Mouse (Mus musculus): Measurements from ENCODE around the gene Majin.

Majin gene

DNA sequence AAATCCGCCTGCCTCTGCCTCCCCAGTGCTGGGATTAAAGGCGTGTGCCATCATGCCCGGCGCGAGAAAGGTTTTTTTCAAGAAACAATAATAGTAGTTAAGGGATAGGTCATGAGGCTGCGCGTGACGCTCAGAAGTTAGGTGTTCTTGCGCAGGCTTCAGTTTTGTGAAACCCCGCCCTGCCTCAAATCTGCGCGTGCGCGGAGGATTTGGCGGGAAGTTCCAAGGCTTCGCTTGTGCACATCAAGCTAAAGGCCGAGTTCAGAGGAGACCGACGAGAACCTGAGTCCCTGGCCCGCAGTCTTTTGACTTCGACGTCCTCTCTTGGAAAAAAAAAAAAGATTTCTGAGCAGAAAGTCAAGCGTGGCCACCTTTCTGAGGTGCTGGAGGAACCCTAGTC lies at the start of gene Majin:
TSS of gene Majin (plus strand) at position 258 of the 400 bp plus-strand sequence.
- no peak for DNase-seq (ENCODE audit: low spot score in 2 of 2)

- no peak for DNase-seq (ENCODE audit: low spot score in 2 of 2)
These were observed 47.8 kb upstream of the Majin start for GRCm38 (mm10) chr19:6136397-6136796.

DNA sequence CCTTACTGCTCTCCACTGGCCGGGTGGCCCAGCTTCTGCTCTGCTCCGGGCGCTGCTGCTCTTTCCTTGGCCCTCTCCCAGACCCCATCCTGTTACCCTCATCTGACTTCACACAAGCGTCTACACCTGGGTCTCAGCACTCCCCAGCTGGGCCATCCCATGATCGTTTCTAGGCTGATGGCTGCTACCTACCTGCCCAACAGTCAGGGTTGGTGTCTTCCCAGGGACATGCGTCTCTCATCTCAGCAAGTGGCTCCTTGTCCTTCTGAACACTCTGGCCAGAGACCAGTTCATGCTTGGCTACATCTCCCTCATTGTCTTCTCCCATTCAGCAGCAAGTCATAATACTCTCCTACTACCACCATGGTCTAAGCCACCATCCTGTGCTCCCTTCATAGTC lies 44.5 kb upstream of the Majin start:
- no peak for DNase-seq (ENCODE audit: low spot score in 2 of 2)

DNA sequence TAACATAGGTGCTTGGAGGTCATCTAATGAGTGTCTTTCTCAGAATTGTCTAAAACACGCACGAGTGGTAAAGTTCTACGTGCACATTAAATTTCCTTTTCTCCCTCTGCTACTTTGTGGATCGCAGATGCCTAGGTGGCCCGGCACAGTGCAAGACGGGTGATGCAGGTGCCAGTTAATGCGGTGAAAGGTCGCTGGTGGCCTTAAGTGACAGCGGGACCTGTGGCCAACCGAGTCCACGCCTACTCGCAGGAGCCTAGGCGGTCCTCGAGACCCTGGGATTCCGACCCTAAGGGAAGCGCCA lies 43.9 kb upstream of the Majin start:
- no peak for DNase-seq (ENCODE audit: low spot score in 2 of 2)

DNA sequence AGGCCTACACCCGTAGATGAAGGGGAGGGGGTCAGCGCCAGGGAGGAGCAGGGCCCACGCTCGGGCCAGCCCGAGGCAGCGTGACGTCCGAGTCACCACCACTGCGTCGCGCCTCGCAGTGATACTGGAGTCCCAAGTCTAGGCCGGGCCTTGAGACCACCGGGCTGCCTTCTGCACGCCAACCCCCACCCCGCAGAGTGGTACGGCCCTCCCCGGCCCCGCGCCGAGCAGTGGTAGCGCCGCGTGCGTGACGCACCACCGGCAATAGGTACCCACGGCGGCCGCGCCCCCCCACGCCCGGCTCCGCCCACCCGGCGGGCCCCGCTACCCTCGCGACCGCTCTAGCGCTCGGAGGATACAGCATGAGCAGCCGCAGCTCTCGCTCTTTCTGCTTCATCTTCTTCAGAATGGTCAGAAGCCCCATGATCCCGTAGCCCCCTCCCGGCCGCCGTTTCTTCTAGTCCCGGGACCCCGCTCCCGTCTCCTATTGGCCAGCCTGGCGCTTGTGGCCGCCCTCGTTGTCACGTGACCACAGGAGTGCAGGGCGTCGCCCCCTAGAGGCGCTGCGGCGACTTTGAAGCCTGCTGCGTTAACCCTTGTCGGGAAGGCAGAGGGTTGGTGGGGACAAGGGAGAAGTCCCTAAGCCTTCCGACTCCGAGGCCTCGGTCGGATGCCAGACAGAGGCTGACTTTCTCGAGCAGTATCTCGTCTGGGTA lies 43.4 kb upstream of the Majin start, which contains the start of gene Batf2:
TSS of gene Batf2 (plus strand) at position 306 of the 716 bp plus-strand sequence.
- peak; percentile 82 to 89 for DNase-seq (ENCODE audit: low spot score in 2 of 2)

DNA sequence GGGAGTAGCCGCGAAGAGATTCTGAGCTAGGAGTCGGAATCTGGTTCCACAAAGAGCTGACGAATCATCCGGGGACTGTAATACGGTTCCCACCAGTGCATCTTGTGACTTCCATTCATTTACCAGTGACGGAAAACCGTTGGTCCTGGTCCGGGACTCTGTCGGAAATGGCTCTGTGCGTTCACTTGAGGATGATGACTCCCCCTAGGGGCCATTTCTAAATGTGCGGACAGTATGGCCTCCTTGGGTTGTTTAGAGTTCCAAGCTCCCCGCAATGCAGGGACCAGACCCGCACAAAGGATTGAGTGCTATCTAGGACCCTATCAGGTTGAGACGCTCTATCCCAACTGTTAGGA lies 42.8 kb upstream of the Majin start, which contains the start of gene Arl2:
TSS of gene Arl2 (minus strand) at position 155 of the 356 bp plus-strand sequence.
- DNase-seq (ENCODE audit: low spot score in 2 of 2) = peak; percentile 58 to 74

- DNase-seq (ENCODE audit: low spot score in 2 of 2) = no peak
These were observed 39.3 kb upstream of the Majin start for GRCm38 (mm10) chr19:6144842-6145241.

GRCm38 (mm10) chr19:6155174-6155573 lies 29.0 kb upstream of the Majin start:
- DNase-seq (ENCODE audit: low spot score in 2 of 2) = no peak

- no peak for DNase-seq (ENCODE audit: low spot score in 2 of 2)
These were observed 27.8 kb upstream of the Majin start for GRCm38 (mm10) chr19:6156372-6156771.

GRCm38 (mm10) chr19:6157220-6157619 lies 27.0 kb upstream of the Majin start:
- DNase-seq (ENCODE audit: low spot score in 2 of 2) = no peak

DNA sequence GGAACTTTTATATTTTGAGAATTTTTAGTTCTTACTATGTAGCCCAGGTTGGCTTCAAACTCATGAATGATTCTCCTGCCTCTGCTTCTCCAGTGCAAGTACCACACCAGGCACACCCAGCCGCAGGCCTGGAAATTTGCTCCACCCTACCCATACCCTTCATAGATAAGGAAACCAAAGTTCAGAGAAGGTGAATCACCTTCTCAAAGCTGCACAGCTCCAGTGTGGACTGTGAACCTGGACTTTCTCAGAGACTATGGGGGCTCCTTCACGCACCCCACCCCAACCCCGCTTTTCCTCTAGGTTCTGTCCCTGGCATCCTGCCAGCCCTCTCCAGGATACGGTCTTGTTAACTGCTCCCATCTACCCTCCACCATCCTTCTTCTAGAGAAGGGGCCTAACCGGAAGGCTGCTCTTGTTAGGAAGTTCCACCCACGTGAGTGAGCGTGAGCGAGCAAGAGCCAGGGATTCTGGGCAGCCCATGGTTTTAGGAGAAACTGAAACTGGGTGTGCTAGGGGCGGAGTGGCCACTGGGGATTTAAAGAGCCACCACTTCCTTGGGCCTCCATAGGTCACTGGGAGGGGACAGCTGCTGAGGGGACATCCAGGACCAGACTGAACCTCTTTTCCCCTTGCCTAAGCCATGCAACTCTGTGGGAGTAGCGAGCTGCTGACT lies 20.2 kb upstream of the Majin start:
- no peak for DNase-seq (ENCODE audit: low spot score in 2 of 2)

GRCm38 (mm10) chr19:6166750-6167149 lies 17.4 kb upstream of the Majin start:
- no peak for DNase-seq (ENCODE audit: low spot score in 2 of 2)

- no peak for DNase-seq (ENCODE audit: low spot score in 2 of 2)
These were observed 13.0 kb upstream of the Majin start for GRCm38 (mm10) chr19:6171215-6171614.

DNA sequence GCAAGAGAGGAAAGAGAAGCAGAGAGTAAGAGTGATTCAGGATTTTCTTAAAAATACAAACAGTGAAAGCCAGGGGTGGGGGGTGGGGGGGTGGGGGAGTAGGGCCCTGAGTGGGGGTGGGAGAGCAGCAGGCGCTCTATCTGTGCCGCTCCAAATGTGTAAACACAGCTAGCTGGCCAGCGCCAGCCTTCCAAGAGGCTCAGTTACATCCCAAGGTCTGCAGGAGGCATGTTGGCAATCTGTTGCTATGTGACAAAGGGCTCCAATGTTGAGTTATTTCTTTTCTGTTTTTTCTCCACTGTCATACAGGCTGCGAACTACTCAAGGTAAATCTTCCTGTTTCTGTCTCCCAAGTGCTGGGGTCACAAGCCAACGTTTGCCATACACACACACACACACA lies 9.4 kb upstream of the Majin start:
- DNase-seq (ENCODE audit: low spot score in 2 of 2) = no peak

- no peak for DNase-seq (ENCODE audit: low spot score in 2 of 2)
These were observed 5.4 kb upstream of the Majin start for GRCm38 (mm10) chr19:6178775-6179174.

DNA sequence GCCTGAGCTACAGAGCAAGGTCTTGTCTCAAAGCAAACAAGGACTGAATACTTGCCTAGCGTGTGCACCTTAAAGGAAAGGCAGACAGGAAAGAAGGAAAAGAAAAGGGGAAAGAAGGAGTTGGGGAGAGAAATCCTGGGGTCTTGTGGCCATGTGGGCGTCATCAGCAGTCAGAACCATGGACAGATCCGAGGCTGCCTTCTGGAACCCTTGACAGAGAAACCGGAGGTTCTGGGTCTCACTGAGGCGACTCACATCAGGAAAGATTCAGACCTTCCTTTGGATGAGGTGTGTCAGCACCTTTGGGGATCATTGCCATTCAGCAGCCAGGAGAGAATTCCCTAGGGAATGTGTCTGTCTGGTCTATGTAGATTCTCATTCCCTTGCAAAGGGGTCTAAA lies 2.6 kb upstream of the Majin start:
- DNase-seq (ENCODE audit: low spot score in 2 of 2) = no peak

GRCm38 (mm10) chr19:6182534-6182933 lies 1.7 kb upstream of the Majin start:
- DNase-seq (ENCODE audit: low spot score in 2 of 2) = no peak

DNA sequence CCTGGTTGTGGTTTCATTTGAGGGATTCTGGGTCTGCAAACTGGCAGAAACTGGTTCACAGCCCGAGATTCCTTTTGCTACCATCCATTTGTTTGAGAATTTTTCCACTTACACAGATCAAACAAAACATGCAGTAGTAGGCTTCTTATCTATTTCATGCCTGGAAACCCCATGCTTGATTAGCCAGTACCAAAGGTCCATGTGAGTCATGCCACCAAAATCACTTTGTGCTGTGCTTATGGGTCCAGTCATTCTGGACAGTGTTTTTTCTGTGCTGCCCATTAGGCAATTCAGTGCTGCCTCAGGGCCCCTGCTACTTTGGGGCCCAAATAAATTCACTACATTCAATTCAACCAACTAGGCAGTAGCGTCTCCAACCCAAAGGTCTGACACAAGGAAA lies 20.1 kb downstream of the Majin start:
- no peak for DNase-seq (ENCODE audit: low spot score in 2 of 2)

DNA sequence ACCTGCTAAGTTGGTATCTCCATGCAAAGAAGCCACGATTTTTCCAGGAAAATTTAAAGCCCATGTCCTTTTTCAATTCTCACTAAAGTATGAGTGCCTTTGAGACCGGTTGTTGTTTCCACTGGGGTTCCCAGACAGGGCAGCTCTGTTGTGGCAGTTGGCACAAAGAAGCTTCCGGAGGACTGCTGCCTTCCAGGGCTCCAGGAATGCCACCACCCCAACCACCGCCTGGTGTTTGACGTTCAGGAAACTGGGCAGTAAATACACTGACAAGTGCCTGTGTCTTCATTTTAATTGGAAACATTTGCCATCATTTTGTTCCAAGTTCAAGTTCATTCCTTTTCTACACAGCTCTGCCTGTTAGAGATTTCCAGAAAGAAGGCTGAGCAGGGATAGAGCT lies 22.5 kb downstream of the Majin start:
- DNase-seq (ENCODE audit: low spot score in 2 of 2) = no peak

DNA sequence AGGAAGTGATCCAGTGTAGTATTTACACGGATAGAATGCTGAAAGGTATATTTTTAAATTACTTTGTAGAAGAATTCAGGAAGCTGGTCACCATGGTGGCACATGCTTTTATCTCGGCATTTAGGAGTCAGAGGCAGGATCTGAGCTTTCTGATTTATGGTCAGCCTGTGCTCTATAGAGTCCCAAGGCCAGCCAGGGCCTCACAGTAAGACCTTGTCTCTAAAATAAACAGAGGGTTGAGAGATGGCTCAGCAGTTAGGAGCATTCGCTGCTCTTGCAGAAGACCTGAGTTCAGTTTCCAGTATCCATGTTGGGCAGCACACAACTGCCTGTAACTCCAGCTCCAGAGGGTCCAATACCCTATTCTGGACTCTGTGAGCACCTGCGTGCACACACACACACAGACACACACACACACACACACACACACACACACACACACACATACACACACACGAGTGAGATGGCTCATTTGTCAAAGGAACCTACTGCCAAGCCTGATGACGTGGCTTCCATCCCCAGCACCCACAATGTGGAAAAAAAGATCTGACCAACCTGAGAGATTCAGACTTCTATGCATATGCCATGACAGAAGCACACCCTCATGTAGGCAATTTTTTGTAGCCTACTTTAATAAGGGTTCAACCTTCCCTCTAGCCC lies 32.0 kb downstream of the Majin start:
- no peak for DNase-seq (ENCODE audit: low spot score in 2 of 2)

DNA sequence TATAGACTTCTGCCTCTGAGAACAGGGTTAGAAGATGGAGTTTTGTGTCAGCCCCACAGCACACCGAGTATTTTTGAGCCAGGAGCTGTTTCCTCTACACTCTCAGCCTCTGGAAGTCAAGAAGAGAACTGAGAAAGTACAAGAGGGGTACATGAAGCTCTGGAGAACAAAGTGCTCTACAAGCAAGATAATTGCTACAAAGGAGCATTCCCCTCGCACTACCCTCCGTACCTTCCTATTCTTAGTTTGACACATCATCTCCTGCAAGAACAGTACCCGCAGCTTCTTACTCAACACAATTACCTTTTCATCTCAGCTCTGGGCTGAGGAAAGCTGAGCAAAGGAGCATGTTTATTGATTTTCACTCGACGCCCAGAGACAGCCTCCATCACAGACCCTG lies 34.4 kb downstream of the Majin start:
- no peak for DNase-seq (ENCODE audit: low spot score in 2 of 2)

- no peak for DNase-seq (ENCODE audit: low spot score in 2 of 2)
These were observed 41.9 kb downstream of the Majin start, which contains the start of gene Gpha2 for GRCm38 (mm10) chr19:6226135-6226534. Gene Gpha2, plus strand, starts transcription at chr19:6226380.

- DNase-seq (ENCODE audit: low spot score in 2 of 2) = no peak
These were observed 42.6 kb downstream of the Majin start for GRCm38 (mm10) chr19:6226763-6227162.
